Mouse (Mus musculus): ENCODE results near the gene Man2b2.
A peak's percentile ranks its signal among the peaks of the same experiment; 100 is the strongest.

DNA sequence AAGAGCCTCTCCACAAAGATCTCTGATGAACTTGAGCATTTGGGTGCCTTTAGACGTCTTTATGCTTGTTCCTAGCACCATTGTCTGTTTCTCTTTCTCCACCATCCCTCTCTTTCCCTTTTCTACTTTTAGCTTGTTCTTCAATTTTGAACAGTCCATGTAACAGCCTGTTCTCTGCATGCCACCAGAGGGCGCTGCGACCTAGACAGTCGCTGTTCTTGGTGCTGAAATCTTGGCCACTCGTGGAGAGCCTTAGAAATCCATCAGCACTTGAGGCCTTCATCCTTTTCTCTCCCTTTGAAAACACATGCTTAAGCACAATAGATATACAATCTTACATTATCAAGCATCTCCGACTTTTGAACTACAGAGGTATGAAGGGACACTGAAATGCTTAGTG lies 5.5 kb upstream of the Man2b2 start:
- TF ChIP-seq CTCF (IDR thresholded peaks at IDR 0.05; ENCODE audit: control insufficient read depth, insufficient read depth, insufficient read length) (peak; percentile 51), FOSL1 (IDR thresholded peaks at IDR 0.05; ENCODE audit: insufficient read depth, low read length, poor library complexity, severe bottlenecking) (no peak)
